Mouse (Mus musculus) left cerebral cortex, postnatal 4 days (tissue): ENCODE measurements around the gene Hist1h4k. TPM values are rescaled to one million over a fixed set of nuclear protein-coding genes. Genes with fewer than 3 reads are reported as not detected.
"Not testable (repeated sequence)": the region's sequence is repeated elsewhere in the genome, so short reads cannot be mapped to it uniquely, and the experiment has no call there.

Source experiments
- DNase-seq: peaks from one replicate; pipeline ENCODE4 v3.0.0-alpha.2; 2022
- intact Hi-C: fragments of 180-260 bp; cut with DNase I; formaldehyde crosslinking; loops from one replicate; pipeline ENCODE4 v1.15.1; 2025
- total RNA-seq, 2 experiments: library from RNA; stranded (reverse); gene quantifications; 2 replicates each; pipeline ENCODE4 v1.2.3; 2021

Hist1h4k gene
- total RNA-seq, 2 experiments from 2014 or later: 525 to 563 TPM

- no peak for DNase-seq
- intact Hi-C loops: no loop called here
Observed at GRCm38 (mm10) chr13:21755707-21756106, 5.4 kb upstream of the Hist1h4k start.

GRCm38 (mm10) chr13:21754294-21755001, 4.1 kb upstream of the Hist1h4k start:
- peak; percentile 29 for DNase-seq
- intact Hi-C loops: not testable (repeated sequence)

- intact Hi-C loops: not testable (repeated sequence)
- peak; percentile 45 for DNase-seq
Observed at GRCm38 (mm10) chr13:21753524-21754285, 3.4 kb upstream of the Hist1h4k start, which contains the start of the genes Hist1h2ak and Hist1h2bn. Gene Hist1h2ak, minus strand, starts transcription at chr13:21753827. Gene Hist1h2bn, plus strand, starts transcription at chr13:21754123.

- no peak for DNase-seq
- intact Hi-C loops: no loop called here
Observed at GRCm38 (mm10) chr13:21753051-21753523, 2.8 kb upstream of the Hist1h4k start.

GRCm38 (mm10) chr13:21752356-21752755, 2.1 kb upstream of the Hist1h4k start:
- intact Hi-C loops: no loop called here
- no peak for DNase-seq

- DNase-seq: no peak
- intact Hi-C loops: no loop called here
Observed at GRCm38 (mm10) chr13:21751827-21752226, 1.5 kb upstream of the Hist1h4k start.

GRCm38 (mm10) chr13:21751417-21751816, 1.1 kb upstream of the Hist1h4k start:
- intact Hi-C loops: no loop called here

GRCm38 (mm10) chr13:21749387-21750158, 732 bp downstream of the Hist1h4k start:
- intact Hi-C loops: no loop called here
- DNase-seq: no peak

More at GRCm38 (mm10) chr13:21751417-21751816, 1.1 kb upstream of the Hist1h4k start:
- no peak for DNase-seq

- intact Hi-C loops: no loop called here
- no peak for DNase-seq
Observed at GRCm38 (mm10) chr13:21745006-21745405, 5.3 kb downstream of the Hist1h4k start.

- DNase-seq: peak; percentile 90
- intact Hi-C loops: loop anchor here (10.0 kb wide), 1 partner anchor 300 kb away; the partner anchor contains the start of genes Hist1h2ah and Hist1h2bk
Observed at GRCm38 (mm10) chr13:21734906-21735767, 15.2 kb downstream of the Hist1h4k start, which contains the start of gene Hist1h4j. Gene Hist1h4j, plus strand, starts transcription at chr13:21735064.

- DNase-seq: peak; percentile 79
- intact Hi-C loops: loop anchor here (10.0 kb wide), 1 partner anchor 301 kb away; the partner anchor contains the start of genes Hist1h2ah and Hist1h2bk
Observed at GRCm38 (mm10) chr13:21734010-21734905, 16.0 kb downstream of the Hist1h4k start.

- no peak for DNase-seq
- intact Hi-C loops: loop anchor here (10.0 kb wide), 1 partner anchor 301 kb away; the partner anchor contains the start of genes Hist1h2ah and Hist1h2bk
Observed at GRCm38 (mm10) chr13:21733466-21733865, 16.8 kb downstream of the Hist1h4k start.

- no peak for DNase-seq
- intact Hi-C loops: no loop called here
Observed at GRCm38 (mm10) chr13:21729544-21729943, 20.8 kb downstream of the Hist1h4k start.

GRCm38 (mm10) chr13:21727948-21728572, 22.2 kb downstream of the Hist1h4k start:
- no peak for DNase-seq
- intact Hi-C loops: no loop called here

GRCm38 (mm10) chr13:21722993-21723836, 27.1 kb downstream of the Hist1h4k start:
- intact Hi-C loops: no loop called here
- DNase-seq: no peak

- intact Hi-C loops: no loop called here
- peak; percentile 26 for DNase-seq
Observed at GRCm38 (mm10) chr13:21722373-21722925, 27.9 kb downstream of the Hist1h4k start.
